Mouse (Mus musculus) spleen, adult 18-20 months (tissue): ENCODE measurements around the gene Gpr182.
A peak's percentile ranks its signal among the peaks of the same experiment; 100 is the strongest.
"Not testable (repeated sequence)": the region's sequence is repeated elsewhere in the genome, so short reads cannot be mapped to it uniquely, and the experiment has no call there.

Experiments
- DNase-seq, 2 experiments: peaks; one replicate each; pipeline ENCODE4 v3.0.0; 2022; ENCODE audit warnings: mixed read lengths in 2 of 2

Gene Gpr182

DNA sequence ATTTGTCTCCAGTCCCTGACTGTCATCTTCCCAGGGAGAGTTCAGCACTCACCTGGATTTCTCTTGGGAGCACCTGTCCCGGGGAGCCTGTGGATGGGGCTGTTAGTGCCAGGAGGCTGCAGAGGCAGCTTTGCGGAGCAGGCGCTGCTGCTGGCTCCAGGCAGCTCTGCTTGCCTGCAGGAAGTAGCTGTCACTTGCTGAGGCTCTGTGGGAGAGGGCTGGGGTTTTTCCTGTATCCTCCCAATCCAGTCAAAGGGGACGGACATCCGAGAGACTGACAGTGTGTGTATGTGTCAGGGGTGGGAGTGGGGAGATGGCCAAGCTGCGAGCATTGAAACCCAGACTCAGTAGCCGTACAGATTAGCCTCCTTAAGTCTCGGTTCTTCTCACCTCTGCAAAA is at the start of gene Gpr182:
Gpr182 (minus strand) TSS at position 185 of the 400 bp plus-strand sequence.
- no peak for DNase-seq

DNA sequence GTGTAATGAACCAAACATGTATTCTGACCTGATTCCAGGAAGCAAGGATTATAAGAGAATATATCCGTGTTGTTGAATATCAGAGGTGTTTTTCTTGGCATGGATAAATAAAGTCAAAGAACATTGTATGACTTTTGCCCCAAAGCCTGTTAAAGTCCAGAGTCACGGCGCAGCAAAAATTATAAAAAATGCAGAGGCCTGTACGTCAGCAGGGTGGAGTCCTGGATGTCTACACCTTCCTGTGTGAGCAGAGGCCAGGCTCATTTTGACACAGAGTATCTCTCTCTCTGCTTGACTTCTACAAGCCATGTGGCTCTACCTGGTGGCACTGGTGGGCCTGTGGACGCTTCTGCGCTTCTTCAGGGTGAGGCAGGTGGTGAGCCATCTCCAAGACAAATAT is 49.4 kb upstream of the Gpr182 start, which contains the start of gene Rdh16:
Rdh16 (plus strand) TSS at position 262 of the 400 bp plus-strand sequence.
- no peak for DNase-seq

DNA sequence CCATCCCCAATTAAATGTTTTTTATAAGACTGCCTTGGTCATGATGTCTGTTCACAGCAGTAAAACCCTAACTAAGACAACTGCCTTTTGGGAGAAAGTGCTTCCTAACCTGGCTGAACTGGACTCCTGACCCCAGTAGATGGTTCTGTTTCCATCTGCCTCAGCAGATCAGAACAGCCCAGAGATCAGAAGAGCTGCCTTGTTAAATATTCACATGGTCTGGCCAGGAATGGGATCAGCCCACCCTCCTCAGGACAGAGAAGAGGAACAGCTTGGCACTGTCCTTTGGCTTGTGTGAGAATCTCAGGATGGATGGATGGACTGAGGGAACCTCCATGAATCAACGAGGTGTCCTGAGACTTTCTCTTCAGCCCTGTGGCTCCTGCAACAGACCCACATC is 47.8 kb upstream of the Gpr182 start:
- DNase-seq: no peak

DNA sequence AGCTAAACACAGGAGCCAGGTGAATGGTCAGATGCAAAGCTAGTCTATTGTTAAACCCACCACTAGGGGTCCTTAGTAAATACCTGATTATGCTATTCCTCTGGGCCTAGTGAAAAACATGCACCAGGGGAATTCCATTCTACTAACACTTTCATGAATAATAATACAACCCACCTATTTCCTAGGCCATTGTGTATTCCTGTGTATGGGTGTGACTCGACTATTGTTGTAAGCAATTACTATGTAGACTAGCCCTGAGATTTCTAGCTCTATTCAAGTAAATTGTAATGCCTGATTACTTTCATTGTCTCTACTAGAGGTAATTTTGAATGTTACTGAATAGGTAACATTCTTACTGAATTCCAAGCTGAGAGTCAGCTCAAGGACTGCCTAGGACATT is 33.9 kb upstream of the Gpr182 start:
- not testable (repeated sequence) for DNase-seq

DNA sequence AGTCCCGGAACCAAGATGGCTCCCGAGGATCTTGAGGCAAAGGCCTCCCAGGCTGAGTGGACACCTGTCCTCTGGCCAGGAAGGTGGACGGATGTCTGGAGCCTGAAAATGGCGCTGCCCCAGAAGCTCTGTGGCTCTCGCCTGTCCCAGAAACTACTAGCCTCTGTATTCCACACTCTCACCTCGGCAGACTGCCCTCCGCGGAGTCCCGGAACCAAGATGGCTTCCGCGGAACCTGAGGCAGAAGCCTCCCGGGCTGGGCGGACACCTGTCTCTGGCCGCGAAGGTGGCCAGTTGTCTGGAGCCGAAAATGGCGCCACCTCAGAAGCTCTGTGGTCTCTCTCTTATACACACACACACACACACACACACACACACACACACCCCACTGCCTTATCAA is 30.8 kb upstream of the Gpr182 start:
- DNase-seq: not testable (repeated sequence)

DNA sequence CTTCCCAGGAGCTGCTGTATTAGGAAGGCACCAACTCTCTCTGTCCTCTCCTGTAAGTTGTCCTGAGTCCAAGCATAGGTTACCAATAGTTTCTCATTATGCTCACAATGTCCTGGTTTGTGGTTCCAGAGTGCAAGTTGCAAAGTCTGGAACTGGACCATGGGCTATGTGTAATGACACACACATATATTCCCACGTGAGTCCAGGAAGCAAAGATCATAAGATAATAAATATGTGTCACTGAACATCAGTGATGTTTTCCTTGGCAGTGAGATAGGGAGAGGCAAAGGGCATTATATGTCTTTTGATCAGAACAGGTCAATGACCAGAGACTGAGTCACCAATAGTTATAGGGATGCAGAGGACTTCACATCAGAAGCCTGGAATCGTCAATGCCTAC is 24.5 kb upstream of the Gpr182 start, which contains the start of gene Rdh9:
Rdh9 (plus strand) TSS at position 376 of the 400 bp plus-strand sequence.
- DNase-seq: no peak

DNA sequence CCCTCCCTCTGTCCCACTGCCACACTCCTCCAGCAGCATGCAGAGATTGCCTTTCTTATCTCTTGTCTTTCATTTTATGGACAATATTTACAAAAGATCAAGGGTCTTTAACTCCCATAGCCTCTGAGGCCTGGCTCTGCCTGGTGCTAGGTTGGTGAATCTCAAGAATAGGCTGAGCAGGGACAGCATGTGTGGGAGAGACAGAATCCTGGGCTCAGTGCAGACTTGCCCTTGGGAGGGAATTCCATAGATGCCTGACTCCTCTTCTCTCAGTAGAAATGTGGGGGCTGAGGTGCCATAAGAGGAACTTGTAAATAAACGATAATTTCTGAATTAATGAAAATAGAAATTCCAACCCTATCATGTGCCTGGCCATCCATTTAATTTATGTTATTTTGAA is 15.0 kb upstream of the Gpr182 start:
- no peak for DNase-seq

DNA sequence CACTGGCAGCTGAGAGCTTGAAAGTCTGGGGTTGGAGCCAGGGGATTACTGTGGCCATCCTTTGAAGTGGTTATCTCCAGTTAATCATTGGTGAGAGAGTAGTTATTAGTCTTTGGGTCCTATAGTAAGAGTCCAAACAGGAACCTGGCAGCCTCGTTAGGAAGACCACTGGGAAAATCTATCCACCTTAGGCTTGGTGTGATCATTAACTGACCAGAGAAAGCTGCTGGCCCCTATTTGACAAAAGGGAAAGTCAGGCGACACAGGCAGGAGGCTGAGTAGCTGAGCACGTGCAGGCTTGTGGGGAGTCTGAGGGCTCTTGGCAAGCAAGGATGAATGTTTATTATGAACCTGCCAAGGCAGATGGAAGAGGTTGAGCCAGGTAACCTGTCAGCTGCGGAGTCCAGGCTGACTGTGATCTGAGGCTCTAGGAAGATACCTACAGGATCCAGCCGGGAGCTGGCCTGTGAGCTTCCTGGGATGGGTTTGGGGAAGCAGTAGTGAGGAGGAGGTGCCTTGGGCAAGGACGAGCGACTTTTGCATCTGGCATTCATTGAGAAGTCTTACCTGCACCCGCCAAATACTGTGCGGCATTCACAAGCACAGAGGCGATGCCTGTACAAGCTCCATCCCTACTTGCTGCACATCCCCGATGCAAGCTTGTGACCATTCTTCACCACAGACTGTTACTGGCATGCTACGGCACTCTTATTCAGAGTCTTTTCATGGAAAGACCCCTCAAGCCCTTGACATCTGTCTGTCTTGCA is 12.6 kb upstream of the Gpr182 start:
- no peak for DNase-seq

DNA sequence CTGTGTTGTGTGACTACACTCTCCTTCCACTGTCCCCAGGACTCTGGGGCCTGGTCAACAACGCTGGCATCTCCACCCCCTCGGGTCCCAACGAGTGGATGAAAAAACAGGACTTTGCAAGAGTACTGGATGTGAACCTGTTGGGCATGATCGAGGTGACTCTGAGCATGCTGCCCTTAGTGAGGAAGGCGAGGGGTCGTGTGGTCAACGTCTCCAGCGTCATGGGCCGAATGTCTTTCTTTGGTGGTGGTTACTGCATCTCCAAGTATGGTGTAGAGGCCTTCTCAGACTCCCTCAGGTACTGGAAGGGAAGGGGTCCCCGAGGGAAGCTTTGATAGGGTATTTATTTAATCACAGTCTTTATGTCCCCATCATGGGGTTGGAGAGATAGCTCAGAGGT is 11.4 kb upstream of the Gpr182 start:
- not testable (repeated sequence) for DNase-seq

DNA sequence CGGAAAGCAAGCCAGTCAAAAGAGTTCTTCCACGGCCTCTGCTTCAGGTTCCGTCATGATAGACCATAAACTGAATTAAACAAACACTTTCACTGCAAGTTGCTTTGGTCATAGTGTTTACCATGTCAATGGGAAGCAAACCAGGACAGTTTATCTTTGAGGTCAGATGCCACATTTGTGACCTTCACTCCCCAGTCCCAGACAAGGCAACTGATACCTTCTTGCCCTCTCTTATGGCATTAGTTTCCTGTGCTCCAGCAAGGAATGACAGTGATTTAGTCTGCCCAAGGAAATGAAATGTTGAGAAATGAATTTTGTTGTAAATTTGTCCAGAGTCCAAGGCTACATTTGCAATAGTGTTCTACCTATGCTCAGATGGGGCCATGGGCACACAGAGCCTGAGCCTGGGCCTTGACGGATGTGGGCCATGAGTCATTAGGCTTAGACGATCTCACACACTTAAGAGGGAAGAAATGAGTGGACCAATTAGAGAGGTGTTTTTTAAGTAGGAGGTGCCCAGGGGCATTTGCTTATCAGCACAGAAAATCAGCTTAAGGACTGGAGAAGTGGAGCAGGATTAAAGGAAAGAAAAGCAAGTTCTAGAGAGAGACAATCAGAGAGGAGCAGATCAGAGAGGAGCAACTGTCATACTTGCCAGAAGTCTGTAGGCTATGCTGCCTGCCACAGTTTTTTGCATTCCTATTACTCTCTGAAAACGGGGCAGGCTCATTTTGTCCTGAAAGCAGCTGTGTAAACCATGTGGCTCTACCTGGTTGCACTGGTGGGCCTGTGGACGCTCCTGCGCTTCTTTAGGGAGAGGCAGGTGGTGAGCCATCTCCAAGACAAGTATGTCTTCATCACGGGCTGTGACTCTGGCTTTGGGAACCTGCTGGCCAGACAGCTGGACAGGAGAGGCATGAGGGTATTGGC is 7.9 kb upstream of the Gpr182 start, which contains the start of the genes Rdh1 and Rdh16f1:
Rdh1 (plus strand) TSS at position 541 of the 930 bp plus-strand sequence.
Rdh16f1 (plus strand) TSS at position 607 of the 930 bp plus-strand sequence.
- no peak for DNase-seq

DNA sequence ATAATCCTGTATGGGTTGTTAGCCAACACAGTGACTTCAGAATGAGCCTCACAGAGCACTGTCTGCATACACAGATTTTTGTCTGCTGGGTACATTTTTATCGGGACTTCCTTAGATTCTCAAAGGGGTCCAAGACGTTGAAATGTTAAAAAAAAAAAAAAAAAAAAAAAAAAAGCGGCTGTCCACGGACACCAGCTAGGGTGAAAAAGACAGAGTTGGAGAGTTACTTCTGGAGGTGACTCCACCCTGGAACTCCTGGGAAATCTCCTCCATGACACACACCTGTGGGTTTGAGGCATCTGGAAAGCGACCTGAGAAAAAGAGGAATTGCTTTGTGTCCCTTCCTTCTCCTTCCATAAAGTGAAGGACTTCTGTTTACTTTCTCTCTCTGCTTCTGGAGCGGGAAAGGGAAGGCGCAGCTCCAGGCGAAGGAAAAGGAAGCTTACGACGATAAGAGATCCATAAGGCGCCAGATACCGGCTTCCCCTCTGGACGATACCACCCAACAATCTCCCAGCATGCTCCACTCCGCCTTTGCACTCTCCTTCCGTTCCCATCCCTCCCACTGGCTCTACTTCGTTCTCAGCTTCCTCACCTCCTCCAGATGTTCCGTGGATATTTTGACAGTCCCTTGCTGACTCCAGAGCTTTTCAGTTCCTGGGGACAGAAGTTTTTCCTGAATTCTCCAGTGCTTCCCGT is 4.4 kb upstream of the Gpr182 start:
- DNase-seq: no peak

DNA sequence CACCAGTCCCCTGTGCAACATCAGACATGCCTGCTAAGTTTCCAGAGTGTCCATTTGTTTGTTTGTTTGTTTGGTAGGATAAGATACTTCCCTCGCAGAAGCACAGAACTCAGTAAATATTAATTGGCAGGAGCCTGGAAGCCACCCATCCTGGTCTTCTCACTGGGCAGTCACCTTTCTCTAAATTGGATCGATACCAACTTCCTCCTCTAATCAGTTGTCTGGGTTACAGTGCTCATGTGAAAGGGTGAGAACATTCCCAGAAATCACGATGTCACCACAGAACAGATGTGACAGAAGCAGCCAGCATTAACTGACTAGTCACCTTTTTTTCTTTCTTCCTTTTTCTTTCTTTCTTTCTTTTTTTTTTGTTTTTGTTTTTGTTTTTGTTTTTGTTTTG is 3.7 kb upstream of the Gpr182 start:
- no peak for DNase-seq

DNA sequence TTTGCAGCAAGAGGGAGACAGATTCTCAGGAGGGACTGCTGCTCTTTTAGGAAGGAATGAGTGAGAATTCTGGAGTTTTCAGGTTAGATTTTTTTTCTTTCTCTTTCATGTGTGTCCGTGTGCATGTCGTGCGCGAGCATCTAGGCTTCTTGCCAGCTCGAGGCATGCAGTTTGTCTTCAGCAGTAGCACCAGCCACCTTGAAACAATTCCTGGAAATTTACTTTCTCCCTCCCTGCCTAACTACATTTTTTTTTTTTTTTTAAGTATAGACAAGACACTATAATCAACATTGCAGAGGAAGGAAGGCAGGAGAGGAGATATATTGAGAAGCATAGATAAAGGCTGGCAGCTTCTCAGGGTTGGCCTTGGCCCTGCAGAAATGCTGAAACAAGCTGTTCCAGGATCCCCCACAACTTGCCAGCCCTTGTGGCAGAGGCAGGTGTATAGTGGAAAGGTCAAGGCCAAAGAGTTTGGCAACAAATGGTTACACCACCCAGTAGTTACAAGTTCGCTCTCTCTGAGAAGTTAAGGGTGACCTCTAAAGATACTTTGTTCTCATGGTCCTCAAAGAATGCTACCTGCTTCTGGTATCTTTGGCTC is 3.1 kb upstream of the Gpr182 start:
- DNase-seq: no peak

DNA sequence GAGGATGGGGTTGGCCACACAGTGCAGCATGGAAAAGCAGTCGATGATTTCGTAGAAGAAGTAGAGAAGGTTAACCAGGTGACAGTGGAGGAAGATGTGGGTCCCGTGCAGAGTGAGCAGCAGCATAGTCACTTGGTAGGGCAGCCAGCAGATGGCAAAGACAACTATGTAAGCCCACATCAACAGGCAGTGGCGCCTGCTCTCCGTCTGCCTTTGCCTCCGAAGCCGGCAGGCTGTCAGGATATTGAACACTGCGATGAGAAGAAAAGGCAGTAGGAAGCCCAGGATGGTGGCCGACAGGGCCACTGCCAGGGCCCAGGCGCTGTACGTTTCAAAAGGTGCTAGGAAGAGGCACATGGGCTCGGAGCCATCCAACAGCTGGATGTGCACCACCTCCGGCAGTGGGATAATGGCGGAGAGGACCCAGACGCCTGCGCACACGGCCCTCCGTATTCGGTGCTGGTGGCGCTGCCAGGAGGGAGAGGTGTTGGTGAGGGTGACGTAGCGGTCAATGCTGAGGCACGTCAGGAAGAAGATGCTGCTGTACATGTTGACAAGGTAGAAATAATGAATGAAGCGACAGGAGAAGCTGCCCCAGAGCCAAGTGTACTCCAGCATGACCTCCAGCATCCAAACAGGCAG is 1.3 kb downstream of the Gpr182 start:
- no peak for DNase-seq

DNA sequence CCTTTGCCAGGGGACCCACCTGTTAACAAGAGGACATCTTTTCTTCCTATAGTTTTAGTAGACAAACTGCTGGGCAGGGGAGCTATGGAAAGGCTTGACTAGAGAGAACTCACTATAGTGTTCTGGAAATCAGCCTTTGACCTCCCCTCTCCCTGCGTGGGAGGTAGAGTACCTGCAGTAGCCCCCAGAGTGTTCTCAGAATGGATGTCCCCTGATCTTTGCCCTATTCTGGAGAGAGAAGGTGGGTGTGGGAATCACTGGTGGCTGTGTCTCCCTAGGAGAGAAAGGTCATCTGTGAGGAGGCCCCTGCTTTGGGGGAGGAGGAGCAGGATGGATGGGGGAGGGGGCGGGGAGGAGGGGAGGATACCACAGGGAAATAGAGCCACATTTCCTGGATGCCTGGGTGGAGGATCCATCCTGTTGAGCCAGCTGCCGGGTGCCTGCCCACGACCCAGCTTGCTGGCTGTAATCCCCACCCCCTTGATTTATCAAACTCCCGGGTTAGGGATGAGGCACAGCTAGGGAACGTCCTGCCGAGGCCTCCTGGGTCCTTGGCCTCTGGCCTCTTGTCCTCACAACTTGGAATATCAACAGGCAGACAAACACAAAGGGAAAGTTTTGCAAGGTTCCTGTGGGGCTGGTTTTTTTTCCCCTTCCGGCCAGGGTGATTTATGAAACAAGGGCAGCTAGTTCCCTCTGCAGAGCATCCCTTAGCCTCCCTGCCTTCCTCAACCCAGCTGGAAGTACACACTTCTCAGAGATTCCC is 2.5 kb downstream of the Gpr182 start:
- no peak for DNase-seq

DNA sequence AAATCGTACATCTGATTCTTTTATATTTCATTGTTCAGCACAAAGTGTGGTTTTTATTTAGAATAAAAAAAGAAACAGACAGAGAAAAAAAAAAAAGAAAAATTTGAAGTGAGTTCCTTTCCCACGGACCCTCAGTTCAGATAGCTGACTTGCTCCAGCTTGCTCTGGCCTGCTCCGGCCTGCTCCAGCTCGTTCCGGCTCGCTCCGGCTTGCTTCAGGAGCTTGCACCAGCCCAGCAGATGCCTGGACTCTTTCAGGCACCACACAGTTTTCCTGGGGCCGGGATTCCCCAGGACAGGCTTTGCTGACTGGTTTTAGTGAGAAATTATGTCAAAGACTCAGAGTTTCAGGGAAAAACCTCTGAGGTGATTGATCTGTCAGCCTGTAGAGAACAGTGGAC is 4.3 kb downstream of the Gpr182 start:
- DNase-seq: no peak

DNA sequence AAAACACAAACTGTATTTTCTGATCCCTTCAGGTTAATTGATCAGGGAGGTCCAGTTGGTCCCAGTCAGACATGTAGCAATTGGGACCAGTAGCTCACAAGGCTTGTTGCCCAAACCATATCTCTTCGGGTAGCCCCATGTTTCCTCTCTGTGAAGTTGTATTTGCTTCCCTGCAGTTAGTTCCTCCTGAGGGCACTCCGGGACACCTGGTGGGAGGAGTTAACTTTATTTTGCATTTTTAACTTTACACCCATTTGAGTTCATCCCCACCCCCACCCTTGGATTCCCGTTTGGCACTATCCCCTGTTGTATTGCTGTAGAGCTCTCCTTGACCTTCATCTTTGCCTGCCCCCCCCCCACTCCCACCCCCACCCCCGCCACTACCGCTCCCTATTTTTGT is 5.6 kb downstream of the Gpr182 start:
- no peak for DNase-seq

DNA sequence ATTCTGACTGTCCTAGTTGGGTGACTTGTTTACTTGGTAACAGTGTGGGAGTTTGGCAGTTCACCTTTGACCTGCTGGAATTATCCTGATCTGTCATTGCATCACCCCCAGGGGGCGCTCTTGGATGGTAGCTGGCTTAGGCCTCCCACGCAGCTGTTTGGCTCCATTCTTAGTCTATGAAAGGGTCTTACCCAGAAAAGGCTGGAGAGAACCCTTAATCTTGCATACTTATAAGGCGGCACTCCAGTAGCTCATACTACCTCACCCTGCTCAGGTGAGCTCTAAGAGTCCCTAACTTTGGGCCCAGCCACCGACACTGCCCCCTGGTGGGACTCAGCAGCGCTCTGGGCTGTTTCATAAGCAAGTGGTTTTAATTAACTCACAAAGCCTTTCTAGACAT is 6.9 kb downstream of the Gpr182 start:
- DNase-seq: peak in 1 of 2 experiments; percentile 24

DNA sequence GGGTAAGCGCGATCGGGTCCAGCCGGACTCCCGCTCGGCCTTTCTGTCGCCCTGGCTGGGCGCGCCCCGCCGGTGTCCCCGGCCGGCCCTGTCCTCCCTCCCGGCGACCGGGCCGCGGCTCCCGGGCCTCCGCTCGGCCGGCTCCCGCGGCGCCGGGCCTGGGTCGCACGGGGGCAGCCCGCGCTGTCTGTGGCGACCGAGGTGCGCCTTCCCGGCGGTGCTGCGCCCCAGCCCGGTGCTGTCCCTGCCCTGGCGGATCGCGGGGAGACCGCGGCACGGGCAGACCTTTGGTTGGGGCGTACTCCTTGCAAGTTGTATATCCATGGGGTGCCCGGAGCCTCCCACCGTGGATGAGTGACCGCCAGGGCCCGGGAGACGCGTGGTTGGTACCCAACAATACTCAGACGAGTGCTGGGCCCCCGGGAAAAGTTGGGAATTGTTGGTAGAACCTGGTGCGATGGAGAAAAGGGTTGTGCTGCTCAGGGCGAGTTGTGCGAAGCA is 11.8 kb downstream of the Gpr182 start:
- DNase-seq: no peak

DNA sequence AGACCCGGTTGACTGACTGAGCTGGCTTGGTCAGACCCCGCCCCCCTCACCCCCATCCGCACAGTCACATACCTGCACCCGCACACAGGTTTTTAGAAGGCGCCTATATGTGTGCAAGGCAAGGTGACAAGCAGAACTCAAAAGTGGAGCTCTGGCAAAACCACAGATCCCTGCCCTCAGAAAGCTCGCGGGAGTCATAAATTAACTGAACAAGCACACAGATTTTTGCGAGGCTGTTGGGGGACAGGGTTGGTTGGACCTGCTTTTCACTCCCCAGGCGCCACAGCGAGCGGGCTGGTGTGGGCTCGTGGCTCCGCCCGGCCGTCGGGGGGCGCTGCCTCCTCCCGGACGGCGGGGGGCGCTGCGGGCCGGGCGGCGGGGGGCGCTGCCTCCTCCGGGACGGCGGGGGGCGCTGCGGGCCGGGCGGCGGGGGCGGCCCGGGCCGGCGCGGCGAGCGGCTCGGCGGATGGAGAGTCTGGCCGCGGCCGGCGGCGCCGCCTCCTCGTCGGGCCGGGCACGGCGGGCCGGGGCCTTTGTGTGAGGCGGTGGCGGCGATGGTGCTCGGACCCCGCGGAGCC is 12.4 kb downstream of the Gpr182 start, which contains the start of gene Zbtb39:
Zbtb39 (plus strand) TSS at position 456 of the 578 bp plus-strand sequence.
- peak; percentile 73 to 83 for DNase-seq
